Mouse (Mus musculus): ENCODE data around the gene Ankmy2.

The Ankmy2 gene

DNA sequence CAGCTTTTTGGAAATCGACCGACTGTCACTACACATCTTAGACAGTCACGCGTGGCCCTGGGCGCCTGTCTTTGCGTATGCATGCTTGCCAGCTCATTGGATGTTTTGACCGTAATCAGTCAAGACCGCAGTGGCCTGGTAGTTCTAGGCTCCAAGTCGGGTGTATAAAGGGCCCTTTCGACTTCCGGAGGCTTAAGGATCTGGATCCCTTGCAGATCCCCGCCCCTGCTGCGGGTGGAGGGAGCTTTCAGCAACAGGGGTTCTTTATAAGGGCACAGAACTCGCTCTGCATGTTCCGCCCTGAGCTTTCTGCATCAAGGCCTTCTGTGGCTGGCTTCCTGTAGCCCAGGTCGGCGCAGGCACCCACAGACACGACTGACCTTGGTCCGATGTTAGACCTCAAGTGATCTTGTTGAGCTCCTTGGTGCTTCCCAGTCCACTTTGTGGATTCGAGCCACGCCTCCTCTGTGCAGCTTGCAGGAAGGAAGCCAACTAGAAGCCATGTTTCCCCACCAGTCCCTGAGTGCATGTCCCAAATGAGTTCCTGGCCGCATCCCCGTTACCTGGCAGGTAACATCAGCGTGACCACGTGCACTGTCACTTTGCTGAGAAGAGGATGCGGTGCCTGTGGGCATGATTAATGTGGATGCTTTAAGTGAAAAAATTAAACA lies 859 bp downstream of the Ankmy2 start, which contains the start of gene Bzw2:
TSS of gene Bzw2 (minus strand) at position 443 of the 671 bp plus-strand sequence.
- CTCF ChIA-PET = interaction anchor here (0.6 to 1.0 kb wide), 2 partner anchors 29 to 46 kb away, joined by 3 to 7 read pairs; no protein-coding TSS in a partner anchor

DNA sequence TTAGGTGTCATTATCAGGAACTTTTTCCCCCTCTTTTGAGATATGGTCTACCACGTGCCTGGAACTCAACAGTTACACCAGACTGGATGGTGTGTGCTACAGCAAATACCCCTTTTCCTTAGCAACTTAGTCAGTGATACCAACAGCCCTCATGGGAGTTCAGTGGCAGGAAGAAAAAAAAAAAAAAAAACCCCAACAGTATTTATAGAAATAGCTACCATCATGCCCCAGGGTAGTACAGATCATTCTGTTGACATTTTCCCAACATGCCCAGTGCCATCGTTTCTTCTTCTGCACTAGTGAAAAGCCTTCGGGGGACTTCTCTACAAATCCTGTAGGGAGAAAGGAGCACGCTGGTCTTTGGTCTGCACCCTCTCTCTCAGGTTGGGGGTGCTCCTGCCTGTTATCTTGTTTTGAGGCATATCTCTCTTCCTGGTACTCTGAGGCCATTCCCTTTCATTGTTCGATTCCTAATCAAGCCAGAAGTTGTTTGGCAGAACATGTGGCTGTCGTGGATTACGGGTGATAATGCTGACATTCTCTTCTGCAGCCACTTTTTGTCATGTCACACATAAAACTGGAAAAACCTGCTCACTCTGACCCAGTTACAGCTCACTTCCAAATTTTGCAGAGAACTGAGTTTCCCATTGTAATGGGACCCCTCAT lies 7.3 kb downstream of the Ankmy2 start:
- CTCF ChIA-PET = no interaction called here

DNA sequence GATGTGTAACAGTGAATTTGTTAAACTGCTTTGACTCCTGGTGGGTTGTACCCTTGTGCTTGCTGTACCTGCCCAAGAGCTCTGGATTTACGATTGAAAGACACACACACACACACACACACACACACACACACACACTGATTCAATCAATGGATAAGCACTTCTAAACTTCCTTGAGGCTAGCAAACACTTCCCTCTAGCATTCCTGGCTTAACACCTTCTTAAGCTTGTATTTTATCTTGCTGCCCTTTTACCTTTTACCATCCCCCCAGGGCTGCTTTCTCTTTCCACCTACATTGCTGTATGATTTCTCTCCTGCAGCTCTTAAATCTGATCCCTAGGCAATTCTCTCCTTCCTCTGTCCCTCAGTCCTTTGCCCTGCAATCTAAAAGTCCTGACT lies 8.4 kb downstream of the Ankmy2 start:
- CTCF ChIA-PET = interaction anchor here (0.6 kb wide), 2 partner anchors 11 to 36 kb away, joined by 3 to 4 read pairs; no protein-coding TSS in a partner anchor

DNA sequence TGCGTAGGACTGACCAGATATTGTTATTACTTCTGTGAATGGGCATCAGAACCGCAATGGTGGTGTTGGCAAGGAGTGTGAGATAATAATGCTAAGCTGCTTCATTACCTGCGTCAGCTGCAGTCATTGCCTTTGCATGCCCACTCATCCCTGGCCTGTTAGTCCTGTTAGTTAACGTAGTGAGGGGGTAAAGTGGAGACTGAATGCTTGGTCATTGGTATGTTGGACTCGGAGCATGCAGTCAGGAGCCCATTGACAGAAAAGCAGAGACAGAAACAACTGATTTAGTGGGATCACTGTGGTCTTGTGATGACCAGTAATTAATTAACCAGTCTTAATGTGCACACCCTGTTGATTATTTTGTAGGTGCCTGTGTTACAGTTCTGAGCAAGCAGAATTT lies 20.3 kb downstream of the Ankmy2 start:
- CTCF ChIA-PET = no interaction called here

DNA sequence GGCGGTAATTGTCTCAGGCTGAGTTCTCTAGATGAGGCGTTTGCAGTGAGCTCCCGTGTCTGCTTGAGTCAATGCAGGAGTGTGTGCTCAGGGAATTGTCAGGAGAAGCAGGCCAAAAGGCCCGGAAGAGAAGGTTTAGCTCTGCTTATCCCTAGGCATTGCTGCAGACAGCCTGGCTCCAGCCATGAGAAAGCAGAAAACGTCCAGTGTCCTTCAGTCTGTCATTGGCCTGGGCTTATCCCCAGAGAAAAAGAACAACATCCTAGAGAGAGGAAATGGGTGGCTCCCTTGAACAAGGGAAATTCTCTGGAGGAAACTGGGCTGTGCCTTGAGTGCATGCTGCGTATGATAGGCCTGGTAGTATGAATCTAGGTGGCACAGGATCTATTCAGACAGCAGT lies 25.7 kb downstream of the Ankmy2 start:
- CTCF ChIA-PET = no interaction called here

DNA sequence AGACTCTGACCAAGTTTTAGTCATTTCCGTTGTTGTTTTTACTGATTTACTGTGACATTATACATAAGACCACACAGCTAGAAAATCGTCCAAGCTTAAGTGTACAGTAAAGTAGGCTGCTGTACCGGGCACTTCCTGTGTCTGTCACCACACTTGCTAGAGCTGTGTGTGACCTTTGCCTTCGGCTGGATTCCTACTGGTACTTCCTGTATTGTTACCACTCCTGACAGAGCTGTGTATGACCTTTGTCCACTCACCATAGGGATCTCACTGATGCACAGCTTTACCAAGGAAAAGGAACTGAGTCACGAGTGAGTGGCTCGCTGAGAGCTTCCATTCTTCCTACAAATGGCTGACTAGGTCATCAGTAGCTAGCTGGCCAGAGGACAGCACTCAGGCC lies 30.2 kb downstream of the Ankmy2 start:
- CTCF ChIA-PET = interaction anchor here (0.6 kb wide), 1 partner anchor 259 kb away, joined by 3 read pairs; no protein-coding TSS in a partner anchor

DNA sequence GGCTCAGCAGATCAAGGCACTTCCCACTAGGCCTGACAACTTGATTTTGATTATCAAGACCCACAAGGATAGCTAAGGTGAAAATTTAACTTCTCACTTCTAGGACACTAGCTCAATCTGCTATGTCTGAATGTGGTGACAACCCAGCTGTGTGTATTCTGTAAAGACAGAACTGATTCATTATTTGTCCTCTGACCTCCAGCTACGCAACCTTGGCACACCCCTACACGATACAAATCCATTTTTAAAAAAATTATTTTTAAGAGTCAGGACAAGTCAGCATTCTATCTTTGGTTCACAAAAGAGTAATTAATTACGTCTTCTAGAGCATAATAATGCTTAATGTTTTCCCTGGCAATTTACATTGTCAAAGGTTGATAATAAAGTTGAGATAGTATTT lies 32.7 kb downstream of the Ankmy2 start:
- CTCF ChIA-PET = no interaction called here

DNA sequence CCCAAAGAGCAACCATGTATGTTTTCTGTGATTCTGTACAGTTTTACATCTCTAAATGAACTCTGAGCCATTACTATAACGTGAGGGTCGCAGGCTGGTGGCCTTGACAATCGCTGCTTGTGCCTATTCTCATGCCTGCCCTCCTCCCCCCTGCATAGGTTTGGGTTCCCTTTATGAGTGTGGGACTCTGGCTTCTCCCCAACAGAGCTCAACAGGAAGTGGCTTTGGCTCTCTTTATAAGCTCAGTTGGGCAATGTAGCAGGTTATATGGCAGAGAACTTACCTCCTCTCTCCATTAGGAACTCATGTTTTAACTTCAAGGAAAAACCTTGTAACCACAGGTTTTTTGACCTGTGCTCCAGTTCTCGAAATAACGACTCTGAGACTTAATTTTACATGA lies 33.4 kb downstream of the Ankmy2 start:
- CTCF ChIA-PET = no interaction called here

DNA sequence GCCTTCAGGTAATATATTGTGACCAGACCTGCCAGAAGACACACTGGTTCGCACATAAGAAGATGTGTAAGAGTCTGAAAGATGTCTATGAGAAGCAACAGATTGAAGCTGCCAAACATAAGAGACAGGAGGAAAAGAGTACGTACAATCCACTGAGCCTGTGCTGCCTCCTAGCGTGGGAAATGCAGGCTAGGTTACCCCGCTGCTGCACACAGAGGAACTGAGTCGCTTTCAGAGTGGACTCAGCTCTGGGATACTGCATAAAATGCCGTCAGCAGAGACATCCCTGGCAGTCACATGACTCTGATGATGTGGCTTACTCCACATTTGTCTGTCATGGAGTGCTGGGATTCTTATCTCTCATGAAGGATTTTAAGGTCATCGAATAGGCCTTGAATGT lies 38.1 kb downstream of the Ankmy2 start:
- CTCF ChIA-PET = interaction anchor here (0.6 kb wide), 1 partner anchor 668 kb away, joined by 3 read pairs; no protein-coding TSS in a partner anchor

DNA sequence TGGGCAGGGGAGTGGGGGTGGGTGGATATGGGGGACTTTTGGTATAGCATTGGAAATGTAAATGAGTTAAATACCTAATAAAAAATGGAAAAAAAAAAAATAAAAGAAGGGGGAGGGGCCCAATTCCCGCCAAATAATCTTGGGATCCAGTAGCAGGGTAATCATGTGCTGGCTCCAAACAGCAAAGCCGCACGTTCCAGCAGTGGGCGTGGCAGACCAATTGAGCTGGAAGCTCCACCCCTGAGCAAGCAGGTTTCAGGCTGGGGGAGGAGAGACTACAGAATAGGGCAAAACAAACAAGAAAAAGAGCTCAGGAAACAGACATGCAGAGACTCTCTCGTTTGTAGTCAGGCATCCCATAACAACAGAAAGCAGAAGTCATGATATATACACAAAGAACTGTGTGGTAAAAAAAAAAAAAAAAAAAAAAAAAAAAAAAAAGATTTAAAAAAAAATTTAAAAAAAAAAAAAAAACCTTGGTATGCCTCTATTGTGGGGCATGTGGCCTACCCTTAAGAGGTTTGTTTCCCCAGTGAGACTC lies 48.7 kb downstream of the Ankmy2 start:
- CTCF ChIA-PET = interaction anchor here (0.6 to 0.7 kb wide), 3 partner anchors 10 to 525 kb away, joined by 4 to 11 read pairs (median 5); no protein-coding TSS in a partner anchor

DNA sequence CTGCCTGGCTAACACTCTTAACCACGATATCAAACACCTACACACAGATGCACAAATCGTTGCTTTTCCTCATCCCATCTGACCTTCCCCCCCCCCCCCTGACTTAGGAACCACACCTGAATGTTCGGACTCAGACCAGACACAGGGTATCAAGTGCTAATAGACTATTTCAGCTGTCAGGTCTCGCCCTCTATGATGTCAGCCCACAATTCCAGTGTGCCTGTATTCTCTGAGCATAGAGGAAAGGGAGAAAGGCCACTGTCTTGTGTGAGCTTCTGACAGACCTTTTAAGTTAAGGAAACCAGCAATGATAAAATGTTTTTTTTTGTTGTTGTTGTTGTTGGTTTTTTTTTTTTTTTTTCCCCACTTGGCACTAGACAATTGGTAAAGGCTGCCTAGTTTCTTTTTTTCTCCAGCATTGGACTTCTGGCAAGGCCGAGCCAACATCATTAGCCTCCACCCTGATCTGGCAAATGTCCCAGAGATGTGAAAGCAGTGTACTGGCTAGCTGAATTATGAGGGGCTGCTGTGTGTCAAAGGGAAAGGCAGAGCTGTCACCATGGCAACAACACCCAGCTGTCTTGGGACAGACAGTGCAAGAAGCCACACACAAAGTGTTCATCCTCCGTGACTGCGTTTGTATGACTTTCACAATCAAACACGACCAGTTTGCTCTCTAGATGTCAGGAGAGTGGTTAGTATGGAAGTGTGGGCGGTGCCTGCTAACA lies 50.3 kb downstream of the Ankmy2 start:
- CTCF ChIA-PET = interaction anchor here (0.7 kb wide), 1 partner anchor 153 kb away, joined by 3 read pairs; no protein-coding TSS in a partner anchor

DNA sequence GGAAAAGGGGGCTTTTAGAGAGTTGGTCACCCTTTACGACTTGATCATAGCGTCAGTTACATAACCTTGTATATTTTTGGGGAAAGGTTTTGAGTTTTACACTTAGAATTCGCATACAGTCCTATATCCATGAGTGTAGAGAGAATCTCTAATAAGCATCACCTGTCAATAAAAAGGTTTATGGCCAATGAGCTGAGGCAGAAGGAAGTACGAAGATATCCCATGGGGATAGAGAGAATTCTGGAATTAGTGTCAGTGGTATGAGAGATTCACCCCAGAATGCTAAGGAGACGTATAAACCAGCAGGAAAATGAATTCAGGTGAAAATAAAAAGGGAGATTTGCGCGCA lies 50.9 kb downstream of the Ankmy2 start:
- CTCF ChIA-PET = no interaction called here

DNA sequence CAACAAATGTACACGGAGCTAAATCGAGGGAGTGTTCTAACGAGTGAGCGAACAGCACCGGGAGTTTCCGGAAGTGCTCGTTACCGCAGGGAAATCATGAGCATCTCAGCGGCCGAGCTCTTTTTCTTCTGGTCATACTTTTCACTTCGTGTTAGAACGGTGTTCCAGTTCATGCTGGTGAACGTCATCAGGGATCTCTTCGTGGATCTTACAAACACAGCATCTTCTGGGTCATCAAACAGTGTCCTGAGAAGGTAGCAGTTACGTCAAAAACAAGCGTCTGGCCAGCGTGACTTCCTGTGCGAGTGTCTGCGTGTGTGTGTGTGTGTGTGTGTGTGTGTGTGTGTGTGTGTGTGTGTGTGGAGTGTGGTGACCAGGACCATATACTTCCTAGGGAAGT lies 51.5 kb downstream of the Ankmy2 start:
- CTCF ChIA-PET = no interaction called here

DNA sequence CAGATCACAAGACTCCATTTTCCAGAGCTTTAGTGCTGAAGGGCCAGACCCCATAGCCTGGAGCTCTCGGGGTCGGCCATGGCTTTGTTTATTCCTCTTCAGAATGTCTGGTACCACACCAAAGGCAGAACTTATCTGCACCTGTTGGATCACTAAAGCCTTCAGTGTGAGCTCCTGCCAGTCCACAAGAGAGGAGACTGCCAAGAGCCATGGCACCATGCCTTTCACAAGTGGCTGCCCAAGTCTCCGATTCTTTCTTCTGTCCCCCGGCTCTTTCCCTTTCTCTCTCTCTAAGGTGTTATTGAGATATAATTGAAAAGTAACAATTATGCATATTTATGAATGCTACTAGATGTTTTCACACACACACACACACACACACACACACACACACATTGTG lies 53.2 kb downstream of the Ankmy2 start:
- CTCF ChIA-PET = no interaction called here

DNA sequence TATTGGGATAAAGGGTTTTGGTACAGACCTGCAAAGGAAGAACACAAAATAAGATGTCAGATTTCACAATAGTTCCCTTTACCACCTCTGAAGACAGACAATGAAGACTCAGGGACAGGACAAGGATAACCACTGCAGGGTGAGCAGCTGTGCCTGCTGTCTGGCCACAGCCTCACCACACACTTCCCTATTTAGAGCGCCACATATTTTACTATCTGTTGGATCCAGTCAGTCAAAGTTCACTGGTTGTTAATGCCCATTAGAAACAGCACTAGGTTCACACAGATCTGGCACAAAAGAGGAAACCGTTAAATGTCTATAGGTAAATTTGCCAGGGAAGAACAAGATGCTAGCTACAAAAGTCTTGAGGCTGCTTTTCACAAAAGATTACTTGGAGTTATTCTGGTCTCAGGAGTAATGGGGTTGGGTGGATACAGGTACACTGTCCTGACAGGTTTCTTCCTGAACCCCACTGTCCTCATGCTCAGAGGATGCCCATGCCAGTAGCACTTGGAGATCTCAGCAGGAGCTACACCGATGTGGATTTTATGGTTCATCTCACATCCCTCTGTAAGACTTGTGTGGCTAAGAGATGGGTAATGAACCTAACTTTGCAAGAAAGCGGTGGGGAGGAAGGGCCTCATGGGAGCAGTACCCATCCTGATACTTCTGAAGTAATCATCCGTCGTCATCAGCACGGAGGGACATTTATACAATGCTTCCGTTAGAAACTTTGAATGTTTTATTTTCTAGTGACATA lies 57.7 kb downstream of the Ankmy2 start:
- CTCF ChIA-PET = no interaction called here

DNA sequence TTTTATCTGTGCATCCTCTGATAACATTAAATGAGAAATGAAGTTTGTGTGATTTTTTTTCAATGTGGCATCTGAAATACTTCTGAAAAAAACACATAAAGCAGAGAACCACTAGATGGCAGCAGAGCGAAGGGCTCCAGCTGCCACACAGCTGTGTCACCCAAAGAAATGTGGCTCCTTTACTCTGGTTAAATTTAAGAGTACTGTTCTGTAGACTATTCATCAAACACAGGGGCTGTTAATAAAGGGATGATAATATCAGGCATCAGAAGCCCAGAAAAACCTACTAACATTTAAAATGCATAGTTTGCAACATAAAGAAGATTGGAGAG lies 58.2 kb downstream of the Ankmy2 start:
- CTCF ChIA-PET = no interaction called here

DNA sequence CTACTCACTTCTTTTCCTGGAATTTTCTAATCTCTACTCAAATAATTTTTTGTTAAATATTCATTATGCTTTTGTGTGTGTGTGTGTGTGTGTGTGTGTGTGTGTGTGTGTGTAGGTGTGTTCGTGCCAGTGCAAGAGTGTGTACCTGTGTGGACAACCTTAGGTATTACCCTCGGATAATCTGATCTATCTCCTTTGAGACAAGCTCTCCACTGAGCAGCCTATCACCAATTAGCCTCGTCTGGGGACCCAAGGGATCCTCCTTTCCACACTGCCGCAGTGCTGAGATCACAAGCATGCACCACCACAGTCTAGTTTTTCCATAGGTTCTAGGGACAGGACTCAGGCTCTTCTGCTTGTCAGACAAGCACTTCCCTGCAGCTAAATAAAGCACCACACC lies 59.3 kb downstream of the Ankmy2 start:
- CTCF ChIA-PET = interaction anchor here (0.6 to 0.7 kb wide), 2 partner anchors 399 to 489 kb away, joined by 3 read pairs; no protein-coding TSS in a partner anchor

DNA sequence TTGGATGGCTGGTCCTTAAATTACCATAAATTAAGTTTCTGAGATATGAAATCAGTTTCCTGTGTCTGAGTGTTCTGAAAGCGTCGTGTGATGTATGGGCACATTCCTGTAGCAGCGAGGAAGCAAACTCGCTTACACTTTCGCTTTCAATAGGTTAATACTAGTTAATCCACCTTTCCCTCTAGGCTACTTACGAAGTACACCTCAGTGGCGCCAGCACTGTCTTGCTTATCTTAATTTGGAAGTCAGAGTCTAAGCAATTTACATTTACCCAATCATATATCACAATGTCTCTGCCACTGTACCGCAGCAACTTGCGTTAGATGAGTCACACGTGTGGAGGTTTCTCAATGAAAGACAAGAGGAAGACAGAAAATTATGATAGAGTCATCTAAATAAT lies 60.0 kb downstream of the Ankmy2 start:
- CTCF ChIA-PET = no interaction called here

DNA sequence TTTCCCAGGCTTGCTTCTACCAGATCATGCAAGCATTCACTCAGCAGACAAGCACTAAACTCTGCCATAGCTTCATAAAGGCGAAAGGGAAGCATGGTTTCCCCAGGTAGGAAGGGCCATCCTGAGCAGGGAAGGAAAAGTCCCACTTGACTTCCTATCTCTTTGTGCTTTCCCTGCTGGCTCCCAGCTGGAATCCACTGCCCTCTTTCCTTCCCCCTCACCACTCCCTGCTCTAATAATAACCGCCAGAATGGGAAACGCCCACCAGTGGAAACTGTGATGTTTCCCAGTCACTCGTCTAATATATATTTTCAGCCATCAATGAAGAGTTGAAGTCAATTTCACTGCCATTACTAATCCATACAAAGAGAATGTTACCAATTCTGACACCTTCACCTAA lies 67.5 kb downstream of the Ankmy2 start:
- CTCF ChIA-PET = no interaction called here

DNA sequence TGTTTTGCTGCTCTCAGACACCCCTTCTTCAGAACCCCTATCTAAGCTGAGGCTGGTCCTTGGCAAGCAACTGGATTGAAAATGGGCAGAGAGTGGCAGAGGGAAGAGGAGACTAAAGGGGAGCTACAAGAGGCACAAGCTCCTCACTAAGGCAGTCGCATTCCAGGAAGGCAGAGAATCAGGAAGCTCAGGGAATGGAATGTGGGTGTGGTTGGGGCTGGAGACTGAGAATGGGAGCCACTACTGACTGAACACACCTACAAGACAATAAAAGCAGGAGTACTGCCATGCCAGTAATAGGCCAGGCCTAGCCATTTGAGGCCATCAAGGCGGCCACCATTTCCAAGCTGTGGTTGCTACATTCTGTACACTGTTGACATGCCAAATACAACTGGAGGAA lies 74.5 kb downstream of the Ankmy2 start:
- CTCF ChIA-PET = no interaction called here

DNA sequence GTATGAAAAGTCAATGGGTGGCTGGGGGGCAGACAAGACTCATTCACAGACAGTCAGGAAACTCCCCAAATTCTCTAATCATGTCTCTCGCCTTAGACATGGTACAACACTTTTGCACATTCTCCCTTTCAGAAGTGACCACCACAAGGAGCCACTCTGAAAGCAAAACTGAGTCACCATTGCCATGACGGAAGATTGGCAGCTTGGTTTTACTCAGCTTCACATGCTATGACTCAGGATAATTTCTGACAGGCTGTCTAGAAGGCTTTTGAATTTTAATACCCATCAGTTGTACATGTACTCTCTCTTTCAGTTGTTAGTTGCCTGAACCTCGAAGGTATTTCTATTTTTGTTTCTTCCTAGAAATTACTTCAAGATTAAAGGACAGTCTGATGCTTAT lies 84.3 kb downstream of the Ankmy2 start:
- CTCF ChIA-PET = interaction anchor here (0.6 kb wide), 1 partner anchor 23 kb away, joined by 3 read pairs; no protein-coding TSS in a partner anchor
